Mouse (Mus musculus) midbrain, embryonic 12.5 days (tissue): ENCODE results near the gene 3110082I17Rik. TPM values are rescaled to one million over a fixed set of nuclear protein-coding genes. Genes with fewer than 3 reads are reported as not detected.
A peak's percentile ranks its signal among the peaks of the same experiment; 100 is the strongest.

Experiments
- ATAC-seq: fragments of 200-750 bp; cut with Nextera tagmentation; 2 replicates; pipeline ENCODE4 v1.8.0; 2017; ENCODE audit warnings: low read depth, moderate TSS enrichment, moderate library complexity; ENCODE audit not compliant: low FRiP score
- H3K27ac ChIP-seq: fragments of 300-500 bp; sonication (generic); replicated peaks from 2 replicates; pipeline ENCODE4 v1.5.1; 2016; ENCODE audit warnings: mild to moderate bottlenecking
- H3K27me3 ChIP-seq: fragments of 300-500 bp; sonication (generic); 2 replicates; pipeline ENCODE4 v1.6.1; 2016; ENCODE audit warnings: mild to moderate bottlenecking
- H3K36me3 ChIP-seq: fragments of 300-500 bp; sonication (generic); 2 replicates; pipeline ENCODE4 v1.6.1; 2016
- H3K4me1 ChIP-seq: fragments of 300-500 bp; sonication (generic); 2 replicates; pipeline ENCODE4 v1.6.1; 2016
- H3K4me2 ChIP-seq: fragments of 300-500 bp; sonication (generic); replicated peaks from 2 replicates; pipeline ENCODE4 v1.6.1; 2016; ENCODE audit warnings: mild to moderate bottlenecking, moderate library complexity
- H3K4me3 ChIP-seq: fragments of 300-500 bp; sonication (generic); 2 replicates; pipeline ENCODE4 v1.5.1; 2016; ENCODE audit warnings: mild to moderate bottlenecking
- H3K9ac ChIP-seq: fragments of 300-500 bp; sonication (generic); replicated peaks from 2 replicates; pipeline ENCODE4 v1.6.1; 2016; ENCODE audit warnings: mild to moderate bottlenecking, moderate library complexity
- H3K9me3 ChIP-seq: fragments of 300-500 bp; sonication (generic); 2 replicates; pipeline ENCODE4 v1.6.1; 2016; ENCODE audit warnings: mild to moderate bottlenecking
- WGBS: fragments of 180-500 bp; shearing (Covaris S2); methylation state at CpG from one replicate; pipeline ENCODE4 v1.1.7; 2016; 5-methylcytosine and 5-hydroxymethylcytosine counted together
- polyA plus RNA-seq: library from polyadenylated mRNA; unstranded; fragments of >200 nt; fragmentation: Nextera tagmentation; extraction: Ambion mirVana; gene quantifications from 2 replicates; pipeline ENCODE4 v1.2.1, GENCODE M21; 2016

3110082I17Rik gene
- polyA plus RNA-seq, 1 experiment from 2014 or later = 29.3 TPM

DNA sequence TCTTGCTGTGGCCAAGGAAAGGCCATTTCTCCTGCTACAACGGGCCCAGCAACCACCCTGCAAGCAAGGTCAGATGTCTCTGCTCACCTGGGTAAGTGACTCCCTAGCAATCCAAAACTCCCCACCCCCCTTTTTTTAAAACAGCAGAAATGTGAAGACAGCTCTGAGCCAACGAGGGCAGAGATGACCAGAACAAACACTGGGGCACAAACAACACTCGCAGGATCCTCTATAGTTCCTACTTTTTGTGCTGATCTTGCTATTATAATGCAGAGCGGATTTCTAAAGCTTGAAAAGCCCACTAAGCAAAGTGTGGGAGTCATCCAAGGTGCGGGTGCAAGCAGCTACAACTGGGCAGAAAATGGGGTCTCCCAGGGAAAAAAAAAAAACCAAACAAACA lies 89.2 kb downstream of the 3110082I17Rik start:
- Histone ChIP-seq H3K9ac (no peak overlapping the region; the same call in 1 of the 2 replicates), H3K27me3 (no peaks in the 10 kb centered on the region), H3K9me3 (no peaks in the 10 kb centered on the region), H3K4me3 (no peak overlapping the region), H3K4me2 (peak overlapping the region; percentile 87), H3K27ac (no peak overlapping the region), H3K36me3 (no peaks in the 10 kb centered on the region), H3K4me1 (peaks cover 18% of the 10 kb centered on the region; the same call in 1 of the 2 replicates)
- WGBS = 61% methylated on average over 5 of the region's 5 CpGs
- no peak for ATAC-seq

DNA sequence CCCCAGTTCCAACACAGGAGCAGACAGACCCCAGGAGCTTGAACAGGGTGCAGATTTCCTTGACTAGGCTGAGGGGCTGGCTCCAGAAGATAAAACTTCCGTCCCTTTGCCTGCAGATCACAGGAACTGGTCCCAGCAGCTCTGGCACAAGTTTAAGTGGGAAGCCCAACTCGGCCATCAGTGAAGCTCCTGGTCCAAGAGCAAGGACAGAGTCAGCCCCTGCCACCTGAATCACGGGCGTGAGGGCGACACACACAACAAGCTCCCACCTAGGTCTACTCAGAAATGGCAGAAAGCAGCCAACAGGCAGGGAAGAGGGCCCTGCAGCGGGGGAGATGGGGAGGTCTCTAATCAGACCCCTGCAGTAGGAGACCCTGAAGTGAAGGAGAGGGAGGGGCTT lies 90.0 kb downstream of the 3110082I17Rik start:
- no peaks in the 10 kb centered on the region for H3K27me3 ChIP-seq
- H3K4me2 ChIP-seq = no peak overlapping the region
- H3K4me3 ChIP-seq = no peak overlapping the region
- no peaks in the 10 kb centered on the region for H3K9me3 ChIP-seq
- no peak overlapping the region for H3K27ac ChIP-seq
- ATAC-seq = no peak
- WGBS = 90% methylated on average over 6 of the region's 6 CpGs
- no peak overlapping the region for H3K9ac ChIP-seq
- H3K36me3 ChIP-seq = no peaks in the 10 kb centered on the region
- H3K4me1 ChIP-seq = peaks cover 19% of the 10 kb centered on the region

- peaks cover 30% of the 10 kb centered on the region for H3K4me1 ChIP-seq
Observed at GRCm38 (mm10) chr5:139368638-139369320, 91.5 kb downstream of the 3110082I17Rik start.

GRCm38 (mm10) chr5:139367884-139368458 lies 92.4 kb downstream of the 3110082I17Rik start:
- H3K27ac ChIP-seq = no peak overlapping the region
- no peak overlapping the region for H3K9ac ChIP-seq
- H3K9me3 ChIP-seq = no peaks in the 10 kb centered on the region
- H3K36me3 ChIP-seq = 0 out of 2 replicates have a peak, but pooled peaks cover 6% of the 10 kb centered on the region
- no peak overlapping the region for H3K4me3 ChIP-seq
- H3K4me1 ChIP-seq = peaks cover 30% of the 10 kb centered on the region
- H3K4me2 ChIP-seq = no peak overlapping the region
- H3K27me3 ChIP-seq = no peaks in the 10 kb centered on the region
- WGBS = 90% methylated on average over 4 of the region's 4 CpGs
- no peak for ATAC-seq

More at GRCm38 (mm10) chr5:139368638-139369320, 91.5 kb downstream of the 3110082I17Rik start:
- no peak overlapping the region for H3K4me2 ChIP-seq
- no peaks in the 10 kb centered on the region for H3K27me3 ChIP-seq
- H3K9ac ChIP-seq = no peak overlapping the region
- no peaks in the 10 kb centered on the region for H3K36me3 ChIP-seq
- H3K27ac ChIP-seq = no peak overlapping the region
- H3K9me3 ChIP-seq = no peaks in the 10 kb centered on the region
- no peak for ATAC-seq
- no peak overlapping the region for H3K4me3 ChIP-seq
- WGBS = 80% methylated on average over 11 of the region's 11 CpGs

DNA sequence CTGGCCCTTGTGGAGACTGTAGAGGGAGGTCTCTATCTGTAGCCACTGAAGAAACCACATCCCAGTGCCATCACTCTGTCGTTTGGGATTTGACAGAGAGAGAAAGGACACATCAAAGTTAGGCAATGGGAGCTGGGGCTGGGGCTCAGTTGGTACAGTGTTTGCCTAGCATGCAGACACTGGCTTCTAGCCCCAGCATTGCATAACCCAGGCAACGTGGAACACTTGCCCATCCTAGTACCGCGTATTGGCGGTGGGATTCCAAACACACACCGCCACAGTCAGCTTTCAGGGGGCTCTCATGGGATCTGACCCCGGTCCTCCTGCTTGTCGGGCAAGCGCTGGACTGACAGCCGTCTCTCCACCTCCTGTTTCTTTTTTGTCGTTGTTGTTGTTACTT lies 93.8 kb downstream of the 3110082I17Rik start:
- H3K36me3 ChIP-seq = 0 out of 2 replicates have a peak, but pooled peaks cover 10% of the 10 kb centered on the region
- H3K4me3 ChIP-seq = no peak overlapping the region
- H3K4me1 ChIP-seq = peaks cover 21% of the 10 kb centered on the region
- no peak for ATAC-seq
- 77% methylated on average over 11 of the region's 11 CpGs for WGBS
- H3K27me3 ChIP-seq = no peaks in the 10 kb centered on the region
- H3K27ac ChIP-seq = no peak overlapping the region
- no peaks in the 10 kb centered on the region for H3K9me3 ChIP-seq
- no peak overlapping the region for H3K9ac ChIP-seq
- H3K4me2 ChIP-seq = no peak overlapping the region

DNA sequence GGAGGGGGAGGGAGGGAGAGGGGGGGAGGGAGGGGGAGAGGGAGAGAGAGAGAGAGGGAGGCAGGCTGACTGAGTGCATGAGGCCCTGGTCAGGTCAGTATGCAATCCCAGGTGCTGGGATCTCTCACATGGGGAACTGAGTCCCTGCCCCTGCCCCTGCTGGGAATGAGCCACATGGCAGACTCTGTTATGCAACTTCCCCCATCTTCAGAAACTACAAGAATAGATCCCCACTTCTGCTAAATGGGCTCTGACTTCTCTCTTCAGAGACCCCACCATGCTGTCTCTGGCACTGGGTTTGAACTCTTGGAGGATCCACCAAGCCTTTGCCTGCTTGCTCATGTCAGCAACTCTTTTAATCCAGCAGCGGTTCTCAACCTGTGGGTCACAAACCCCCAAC lies 94.5 kb downstream of the 3110082I17Rik start:
- peaks cover 15% of the 10 kb centered on the region for H3K4me1 ChIP-seq
- ATAC-seq = no peak
- 91% methylated on average over 1 of the region's 1 CpGs for WGBS

DNA sequence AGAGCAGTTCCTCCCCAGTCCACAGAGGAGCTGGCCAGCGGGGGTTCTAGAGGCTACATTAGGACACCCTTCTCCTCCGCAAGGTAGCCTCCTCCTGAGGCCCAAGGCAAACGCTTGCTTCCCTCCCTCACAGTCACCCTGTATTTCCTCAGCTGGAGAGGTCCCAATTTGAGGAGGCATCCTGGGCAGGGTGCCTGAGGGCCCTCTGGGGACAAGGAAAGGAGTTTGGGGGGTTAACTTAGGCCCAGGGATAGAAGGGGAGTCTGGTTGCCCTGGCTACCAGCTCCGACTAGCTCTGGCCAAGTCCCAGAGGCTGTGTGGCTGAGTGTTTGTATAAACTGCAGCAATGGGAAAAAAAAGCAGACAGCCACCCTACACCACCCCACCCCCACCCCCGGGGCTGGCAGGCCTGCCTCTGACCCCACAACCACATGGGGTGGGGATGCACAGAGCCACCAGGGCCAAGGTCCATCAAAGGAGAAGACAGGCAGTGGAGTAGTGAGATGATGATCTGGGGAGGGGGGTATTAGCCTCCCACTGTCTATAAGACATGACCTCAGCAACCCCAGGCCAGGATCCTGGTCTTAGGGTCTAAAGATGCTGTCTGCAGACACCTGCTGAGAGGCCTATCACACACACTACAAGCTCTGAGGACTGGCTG lies 95.3 kb downstream of the 3110082I17Rik start:
- Histone ChIP-seq H3K4me2 (no peak overlapping the region), H3K27ac (0 out of 2 replicates have a peak overlapping the region, but pooled peaks have one; percentile 30), H3K4me1 (peaks cover 12% of the 10 kb centered on the region), H3K4me3 (no peak overlapping the region), H3K9me3 (no peaks in the 10 kb centered on the region), H3K36me3 (0 out of 2 replicates have a peak, but pooled peaks cover 10% of the 10 kb centered on the region), H3K27me3 (no peaks in the 10 kb centered on the region), H3K9ac (no peak overlapping the region)
- ATAC-seq = 0 out of 2 replicates have a peak, but pooled peaks have one; percentile 12
- 29% methylated on average over 5 of the region's 5 CpGs for WGBS

More for the DNA sequence above, 94.5 kb downstream of the 3110082I17Rik start:
- H3K4me2 ChIP-seq = no peak overlapping the region
- H3K9me3 ChIP-seq = no peaks in the 10 kb centered on the region
- no peak overlapping the region for H3K27ac ChIP-seq
- H3K27me3 ChIP-seq = no peaks in the 10 kb centered on the region
- no peak overlapping the region for H3K9ac ChIP-seq
- no peak overlapping the region for H3K4me3 ChIP-seq
- 0 out of 2 replicates have a peak, but pooled peaks cover 10% of the 10 kb centered on the region for H3K36me3 ChIP-seq

- no peaks in the 10 kb centered on the region for H3K27me3 ChIP-seq
- peaks cover 12% of the 10 kb centered on the region for H3K4me1 ChIP-seq
- no peak overlapping the region for H3K27ac ChIP-seq
- H3K36me3 ChIP-seq = 0 out of 2 replicates have a peak, but pooled peaks cover 10% of the 10 kb centered on the region
- 39% methylated on average over 12 of the region's 12 CpGs for WGBS
- H3K4me3 ChIP-seq = no peak overlapping the region
- ATAC-seq = peak; percentile 34; the same call in 1 of the 2 replicates
- no peak overlapping the region for H3K4me2 ChIP-seq
- H3K9me3 ChIP-seq = no peaks in the 10 kb centered on the region
- H3K9ac ChIP-seq = no peak overlapping the region
Observed at GRCm38 (mm10) chr5:139364260-139364910, 95.9 kb downstream of the 3110082I17Rik start.

DNA sequence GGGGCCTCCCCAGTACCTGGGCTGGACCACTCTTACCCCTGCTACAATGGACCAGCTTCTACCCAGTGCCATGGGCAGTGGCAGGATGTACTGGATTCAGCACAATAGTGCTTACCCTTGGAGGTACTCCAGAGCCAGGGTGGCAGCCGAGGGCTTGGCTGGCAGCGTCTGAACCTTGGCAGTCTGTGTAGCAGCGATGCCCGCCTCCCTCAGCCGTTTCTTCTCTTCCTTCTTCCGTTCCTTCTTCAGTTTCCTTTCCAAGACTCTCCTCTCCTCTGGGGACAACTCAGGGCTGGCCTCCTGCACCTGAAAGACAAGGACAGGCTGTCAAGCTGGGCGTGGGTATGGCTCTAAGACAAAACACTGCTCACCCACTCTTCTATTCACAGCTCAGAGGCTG lies 96.5 kb downstream of the 3110082I17Rik start:
- H3K9me3 ChIP-seq = no peaks in the 10 kb centered on the region
- H3K27ac ChIP-seq = no peak overlapping the region
- no peak overlapping the region for H3K4me3 ChIP-seq
- no peak for ATAC-seq
- 75% methylated on average over 7 of the region's 7 CpGs for WGBS
- 0 out of 2 replicates have a peak, but pooled peaks cover 10% of the 10 kb centered on the region for H3K36me3 ChIP-seq
- no peaks in the 10 kb centered on the region for H3K27me3 ChIP-seq
- peaks cover 12% of the 10 kb centered on the region for H3K4me1 ChIP-seq
- H3K4me2 ChIP-seq = no peak overlapping the region
- H3K9ac ChIP-seq = no peak overlapping the region

DNA sequence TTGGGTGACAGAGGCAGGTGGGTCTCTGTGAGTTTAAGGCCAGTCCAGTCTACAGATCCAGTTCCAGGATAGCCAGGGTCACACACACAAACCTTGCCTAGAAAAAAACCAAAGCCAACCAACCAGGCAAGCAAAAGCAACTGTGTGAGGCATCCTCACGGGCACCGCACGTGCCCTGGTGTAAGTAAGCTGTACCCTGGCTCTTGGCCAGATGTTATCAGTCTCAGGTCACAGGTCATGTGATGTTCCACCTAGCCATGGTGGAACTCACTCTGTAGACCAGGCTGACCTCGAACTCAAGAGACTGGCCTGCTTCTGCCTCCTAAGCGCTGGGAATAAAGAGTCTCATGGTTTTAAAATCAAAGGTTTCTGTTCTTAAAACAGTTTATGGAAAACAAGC lies 101.1 kb downstream of the 3110082I17Rik start:
- H3K9me3 ChIP-seq = no peaks in the 10 kb centered on the region
- H3K27ac ChIP-seq = no peak overlapping the region
- H3K4me2 ChIP-seq = no peak overlapping the region
- H3K9ac ChIP-seq = no peak overlapping the region
- no peak overlapping the region for H3K4me3 ChIP-seq
- 95% methylated on average over 5 of the region's 5 CpGs for WGBS
- ATAC-seq = no peak
- H3K27me3 ChIP-seq = no peaks in the 10 kb centered on the region
- H3K4me1 ChIP-seq = no peaks in the 10 kb centered on the region
- H3K36me3 ChIP-seq = 0 out of 2 replicates have a peak, but pooled peaks cover 10% of the 10 kb centered on the region

DNA sequence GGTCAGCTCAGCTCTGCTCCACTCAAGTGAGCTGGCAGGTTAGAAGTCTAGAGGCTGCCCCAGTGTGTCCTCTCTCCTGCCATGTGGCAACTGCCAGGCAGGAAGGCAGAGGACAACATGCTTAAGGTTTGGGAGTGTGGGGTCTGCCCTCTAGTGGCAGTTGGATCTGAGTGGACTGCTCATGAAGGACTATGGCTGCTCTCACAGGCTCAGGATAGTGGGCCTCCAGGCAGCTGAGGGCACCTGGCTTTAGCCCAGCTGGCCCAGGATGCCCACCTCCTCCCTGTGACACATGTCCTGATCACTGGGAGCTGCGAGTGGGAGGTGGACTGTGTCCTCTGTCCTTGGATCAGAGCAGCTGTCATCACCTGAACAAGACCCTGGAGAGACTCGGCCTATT lies 101.7 kb downstream of the 3110082I17Rik start:
- no peaks in the 10 kb centered on the region for H3K4me1 ChIP-seq
- ATAC-seq = no peak
- H3K27me3 ChIP-seq = no peaks in the 10 kb centered on the region
- no peak overlapping the region for H3K9ac ChIP-seq
- 0 out of 2 replicates have a peak, but pooled peaks cover 9% of the 10 kb centered on the region for H3K36me3 ChIP-seq
- H3K4me3 ChIP-seq = no peak overlapping the region
- no peak overlapping the region for H3K4me2 ChIP-seq
- WGBS = 90% methylated on average over 2 of the region's 2 CpGs
- no peak overlapping the region for H3K27ac ChIP-seq
- no peaks in the 10 kb centered on the region for H3K9me3 ChIP-seq
